Mouse (Mus musculus) frontal cortex, adult 2 months (tissue): ENCODE results near the gene Kctd20. TPM values are rescaled to one million over a fixed set of nuclear protein-coding genes. Genes with fewer than 3 reads are reported as not detected.
A peak's percentile ranks its signal among the peaks of the same experiment; 100 is the strongest.

Experiments
- DNase-seq, 2 experiments: peaks; one replicate each; pipeline ENCODE4 v3.0.0; 2022; ENCODE audit warnings: low spot score in 1 of 2; ENCODE audit errors: extremely low spot score in 1 of 2
- polyA plus RNA-seq: library from polyadenylated mRNA; depleted of rRNA; stranded (reverse); fragments of >200 nt; gene quantifications from 2 replicates; pipeline ENCODE4 v1.2.3, GENCODE M21; 2012; rRNA removed

Gene Kctd20
- polyA plus RNA-seq = 49.1 and 50.1 TPM in 2 replicates

DNA sequence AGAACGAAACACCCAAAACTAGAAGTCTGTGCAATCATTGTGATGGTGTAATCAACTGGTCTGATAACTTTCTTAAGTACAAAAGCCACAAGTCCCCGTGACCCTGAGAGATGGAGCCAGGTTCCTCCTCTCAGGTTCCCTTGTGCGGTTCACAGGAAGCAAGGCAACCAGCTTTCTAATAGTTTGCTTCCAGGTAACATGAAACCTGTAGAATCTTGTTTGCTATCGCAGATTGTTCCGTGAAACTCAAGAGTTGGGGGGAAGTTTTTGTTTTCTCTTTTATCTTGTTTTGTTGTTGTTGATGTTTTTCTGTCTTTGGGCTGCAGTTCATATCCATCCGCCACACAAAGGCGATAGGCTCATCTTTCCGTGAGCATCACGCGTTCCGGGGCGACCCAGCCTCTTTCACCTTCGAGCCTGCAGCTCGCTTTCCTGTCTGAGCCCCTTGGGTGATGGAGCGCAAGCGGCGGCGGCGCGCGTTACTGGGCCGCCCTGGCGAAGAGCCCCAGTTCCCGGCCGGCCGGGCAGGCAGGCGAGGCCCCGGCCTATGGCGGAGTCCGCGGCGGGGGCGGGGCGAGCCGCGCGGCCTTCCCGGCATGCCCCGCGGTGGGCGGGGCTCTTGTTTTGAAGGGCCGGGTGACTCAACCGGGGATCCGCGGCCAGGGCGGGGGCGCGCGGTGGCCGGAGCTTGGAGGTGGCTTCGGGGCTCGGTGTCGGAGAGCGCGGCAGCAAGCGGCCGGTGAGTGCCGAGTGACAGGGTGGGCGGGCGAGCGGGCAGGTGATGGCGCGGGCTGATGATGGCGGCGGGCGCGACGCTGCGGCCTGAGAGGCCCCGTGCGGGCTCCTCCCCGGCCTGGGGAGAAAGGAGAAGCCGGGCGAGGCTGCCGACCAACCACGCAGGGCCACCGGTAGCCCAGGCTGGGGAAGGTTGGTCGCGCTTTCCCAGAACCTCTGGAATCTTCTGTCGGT is at the start of gene Kctd20:
Gene Kctd20 (plus strand): TSS at position 120 of the 969 bp plus-strand sequence.
- peak; percentile 61 to 89 for DNase-seq

DNA sequence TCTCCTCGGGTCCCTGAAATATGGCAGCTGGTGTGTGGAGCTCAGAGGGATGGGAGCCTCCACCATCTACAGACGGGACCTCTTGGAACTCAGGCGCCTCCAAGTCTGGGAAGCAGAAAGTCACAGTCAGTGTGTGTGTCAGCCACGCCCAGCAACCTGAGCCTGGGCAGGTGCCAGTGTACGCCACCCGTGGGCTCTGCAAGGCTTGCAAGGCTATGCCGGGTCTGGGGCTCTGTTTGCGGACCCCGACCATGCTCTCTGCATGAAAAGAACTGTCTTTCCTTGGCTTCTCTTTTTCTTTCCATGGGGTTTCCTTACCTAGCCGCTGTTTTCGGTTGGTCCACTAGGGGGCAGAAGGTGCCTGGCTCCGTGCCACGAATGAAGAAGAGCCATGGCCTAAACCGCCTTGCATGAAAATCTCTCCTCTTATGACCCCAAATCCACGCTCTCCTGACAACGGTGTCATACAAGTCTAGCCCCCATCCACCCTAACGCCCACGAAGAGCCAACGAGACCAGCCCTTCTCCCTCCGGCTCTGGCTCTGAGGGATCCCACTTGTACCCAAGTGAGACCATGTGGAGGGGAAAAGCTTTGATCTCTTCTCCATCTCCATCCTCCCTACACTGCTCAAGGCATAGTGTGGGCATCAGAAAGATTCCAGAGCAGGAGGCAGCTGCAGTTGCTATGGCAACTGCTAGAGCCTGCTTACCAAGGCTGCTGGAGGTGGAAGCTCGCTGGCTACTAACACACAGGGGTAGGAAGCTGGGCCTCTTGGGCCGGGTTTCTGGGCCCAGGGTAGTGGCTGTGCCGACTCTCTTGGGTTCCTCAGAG is 47.0 kb upstream of the Kctd20 start:
- DNase-seq = peak in 1 of 2 experiments; percentile 81

DNA sequence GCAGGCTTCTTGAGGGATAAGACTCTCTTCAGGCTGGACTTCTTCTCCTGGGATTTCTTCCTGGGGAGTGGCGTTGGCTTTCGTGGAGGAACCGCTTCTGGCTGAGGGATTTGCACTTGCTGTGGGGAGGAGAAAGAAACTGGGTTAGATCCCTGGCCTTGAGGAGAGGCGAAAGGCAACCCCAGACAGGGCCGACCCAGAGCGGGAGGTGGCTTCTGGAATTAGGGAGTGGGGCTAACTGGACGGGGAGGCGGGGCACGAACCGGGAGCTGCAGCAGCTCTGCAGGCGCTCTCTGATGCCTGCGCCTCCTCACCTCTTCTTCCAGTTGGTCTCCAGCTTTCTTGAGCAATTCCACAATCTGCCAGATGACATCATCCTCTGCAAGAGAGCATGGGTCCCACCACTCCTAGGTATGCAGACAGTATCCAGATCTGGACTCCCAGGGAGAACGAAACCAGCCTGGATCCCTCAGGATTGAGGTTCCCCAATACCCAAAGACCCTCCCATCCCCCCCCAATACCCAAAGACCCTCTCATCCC is 46.3 kb upstream of the Kctd20 start:
- DNase-seq = peak in 1 of 2 experiments; percentile 51

DNA sequence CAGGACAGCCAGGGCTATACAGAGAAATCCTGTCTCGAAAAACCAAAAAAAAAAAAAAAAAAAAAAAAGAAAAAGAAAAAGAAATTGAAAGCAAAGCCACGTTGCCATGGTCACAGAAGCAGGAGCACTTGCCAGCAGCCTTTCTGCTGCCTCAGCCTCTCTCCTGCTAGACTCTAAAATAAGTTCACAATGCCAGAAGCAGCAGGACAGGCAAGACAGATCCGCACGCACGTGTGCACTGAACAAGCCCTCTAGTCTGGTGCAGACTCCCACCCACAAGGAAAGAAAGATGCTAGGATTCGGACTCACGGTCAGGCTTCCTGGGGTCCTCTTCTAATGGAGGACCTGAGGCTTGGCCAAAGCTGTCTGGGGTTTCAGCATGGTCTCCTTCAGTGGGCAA is 43.8 kb upstream of the Kctd20 start:
- peak; percentile 66 to 72 for DNase-seq

DNA sequence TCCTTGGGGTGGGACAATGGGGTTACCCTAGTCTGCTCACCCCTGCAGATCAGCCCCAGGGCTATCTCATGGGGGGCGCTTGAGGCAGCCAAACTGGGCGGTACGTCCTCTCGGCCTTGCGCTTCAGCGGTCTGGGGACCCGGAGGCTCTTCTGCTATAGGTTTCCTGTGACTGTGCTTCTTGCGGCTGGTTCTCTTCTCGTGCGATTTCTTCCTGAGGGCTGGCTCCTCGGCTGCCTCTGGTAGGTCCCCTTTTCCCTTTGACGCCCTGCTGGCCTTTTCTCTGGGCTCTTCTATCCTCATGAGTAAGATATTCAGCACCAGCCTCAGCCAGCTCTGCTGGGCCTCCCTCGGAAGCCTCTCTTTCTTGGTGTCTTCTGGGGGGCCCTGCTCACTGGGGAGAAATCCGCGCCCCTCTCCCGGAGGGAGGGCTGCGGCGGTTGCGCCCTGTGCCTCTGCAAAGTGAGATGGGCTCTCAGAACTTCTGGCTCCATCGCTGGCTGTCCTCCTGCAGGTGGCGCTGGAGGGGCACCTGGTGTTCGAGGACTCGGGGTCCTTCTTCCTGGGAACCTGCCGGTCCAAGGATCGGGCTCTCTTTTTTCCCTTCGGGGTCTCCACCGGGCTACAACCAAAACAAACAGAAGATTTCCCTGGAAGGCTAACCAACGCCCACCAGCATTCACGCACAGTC is 42.4 kb upstream of the Kctd20 start:
- DNase-seq = peak in 1 of 2 experiments; percentile 47

DNA sequence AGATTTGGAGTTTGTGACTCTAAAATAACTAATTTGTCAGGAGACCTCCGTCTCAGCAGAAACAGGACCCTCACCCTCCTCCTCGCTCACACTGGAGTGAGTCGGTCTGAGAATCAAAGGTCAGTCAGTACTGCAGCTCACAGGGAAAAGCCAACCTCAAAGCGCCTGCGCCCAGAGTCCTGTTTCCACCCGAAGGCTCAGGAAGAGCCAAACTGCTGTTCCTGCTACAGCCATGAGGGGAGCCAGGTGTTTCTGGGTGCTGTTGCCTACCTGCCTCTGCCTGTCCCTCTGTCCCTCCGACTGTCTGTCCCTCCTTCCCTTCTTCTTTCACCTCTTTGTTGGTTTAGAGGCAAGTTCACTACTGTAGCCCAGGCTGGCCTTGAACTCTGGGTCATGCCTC is 41.6 kb upstream of the Kctd20 start:
- DNase-seq = no peak

DNA sequence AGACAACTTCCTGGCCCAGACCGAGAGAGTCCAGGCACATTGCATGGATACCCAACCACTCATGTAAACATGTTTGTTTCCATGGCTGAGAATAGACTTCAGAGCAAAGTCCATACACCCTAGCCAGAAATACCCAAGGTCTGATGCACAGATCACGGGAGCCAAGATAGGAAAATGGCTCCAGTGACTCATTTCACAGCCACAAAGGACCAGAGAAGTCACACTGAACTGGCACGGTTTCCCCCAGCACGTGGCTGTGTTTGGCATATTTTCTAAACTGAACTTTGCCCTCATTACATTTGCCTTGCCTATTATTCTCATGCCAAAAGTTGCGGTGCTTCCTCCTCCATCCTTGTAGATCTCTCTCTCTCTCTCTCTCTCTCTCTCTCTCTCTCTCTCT is 38.5 kb upstream of the Kctd20 start:
- no peak for DNase-seq

DNA sequence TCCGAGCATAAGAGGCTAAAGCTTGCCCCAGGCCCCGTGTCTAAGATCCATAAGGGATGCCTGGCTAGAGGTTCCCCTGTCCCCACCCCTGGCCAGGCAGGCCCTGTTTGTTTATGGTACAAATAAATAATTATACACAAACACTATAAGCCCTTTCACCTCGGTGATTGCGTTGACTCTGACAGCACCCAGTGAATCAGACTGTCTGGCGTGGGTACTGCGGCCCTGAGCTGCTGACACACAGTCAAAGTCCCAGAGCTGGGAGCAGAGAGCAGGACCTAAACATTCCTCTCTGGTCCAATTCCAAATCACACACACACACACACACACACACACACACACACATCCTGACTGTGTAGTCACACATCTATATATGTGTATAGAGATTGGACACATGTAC is 37.8 kb upstream of the Kctd20 start:
- DNase-seq = no peak

DNA sequence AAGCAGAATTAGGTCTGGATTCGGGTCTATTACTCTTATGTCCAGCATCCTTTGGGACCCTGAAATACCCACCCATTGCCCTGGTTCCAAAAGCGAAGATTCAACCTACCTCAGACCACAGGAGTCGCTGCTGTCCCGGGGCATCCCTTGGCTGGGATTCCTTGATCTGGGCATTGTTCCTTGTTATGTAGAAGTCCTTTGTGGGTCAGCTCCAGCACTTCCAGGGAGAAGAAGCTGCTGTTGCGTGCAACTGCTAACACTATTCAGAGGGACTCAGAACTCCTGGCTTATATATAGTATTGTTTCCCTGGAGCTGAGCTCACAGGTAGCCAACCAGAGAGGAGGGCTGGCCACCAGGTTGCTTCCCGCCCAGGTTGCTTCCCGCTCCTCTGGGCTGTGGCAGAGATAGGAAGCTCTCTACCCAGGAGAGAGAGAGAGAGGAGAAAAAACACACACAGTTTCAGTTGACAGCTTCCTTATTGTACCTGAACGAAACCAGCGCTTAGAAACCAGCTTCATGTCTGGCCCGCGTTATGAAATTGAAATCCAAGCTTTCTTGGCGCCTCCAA is 36.6 kb upstream of the Kctd20 start, which contains the start of gene 4930539E08Rik:
Gene 4930539E08Rik (minus strand): TSS at position 265 of the 569 bp plus-strand sequence.
- no peak for DNase-seq

DNA sequence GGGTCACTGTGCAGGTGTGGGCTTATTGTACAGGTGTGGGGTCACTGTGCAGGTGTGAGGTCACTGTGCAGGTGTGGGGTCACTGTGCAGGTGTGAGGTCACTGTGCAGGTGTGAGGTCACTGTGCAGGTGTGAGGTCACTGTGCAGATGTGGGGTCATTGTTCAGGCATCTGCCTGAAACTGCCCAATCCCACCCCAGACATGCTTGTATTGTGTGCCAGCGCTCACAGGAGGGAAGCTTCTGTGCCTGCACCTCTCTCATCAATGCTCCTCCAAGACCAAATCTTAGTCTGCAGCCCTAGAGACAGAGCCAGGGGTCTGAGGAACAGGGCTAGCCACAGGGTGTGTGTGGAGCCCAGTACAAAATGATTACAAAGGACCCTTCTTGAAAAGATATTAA is 35.2 kb upstream of the Kctd20 start:
- DNase-seq = no peak

DNA sequence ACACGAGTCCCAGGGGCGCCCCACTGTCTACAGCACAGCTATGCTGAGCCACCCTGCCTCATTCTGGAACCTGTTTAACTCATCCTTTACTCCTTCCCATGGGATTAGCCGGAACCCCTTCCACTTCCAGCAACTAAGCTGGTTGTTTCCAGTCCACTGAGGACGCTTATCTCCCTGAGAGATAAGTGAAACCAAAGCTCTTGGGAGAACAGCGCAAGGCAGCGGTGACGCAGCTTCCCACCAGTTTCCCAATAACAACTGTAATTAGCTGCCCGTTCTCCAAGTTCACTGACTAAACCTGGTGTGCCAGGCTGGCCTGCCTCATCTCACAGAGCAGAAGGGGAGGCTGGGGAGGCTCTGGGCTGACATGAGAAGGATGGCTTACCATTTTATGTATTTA is 30.7 kb upstream of the Kctd20 start:
- DNase-seq = no peak

DNA sequence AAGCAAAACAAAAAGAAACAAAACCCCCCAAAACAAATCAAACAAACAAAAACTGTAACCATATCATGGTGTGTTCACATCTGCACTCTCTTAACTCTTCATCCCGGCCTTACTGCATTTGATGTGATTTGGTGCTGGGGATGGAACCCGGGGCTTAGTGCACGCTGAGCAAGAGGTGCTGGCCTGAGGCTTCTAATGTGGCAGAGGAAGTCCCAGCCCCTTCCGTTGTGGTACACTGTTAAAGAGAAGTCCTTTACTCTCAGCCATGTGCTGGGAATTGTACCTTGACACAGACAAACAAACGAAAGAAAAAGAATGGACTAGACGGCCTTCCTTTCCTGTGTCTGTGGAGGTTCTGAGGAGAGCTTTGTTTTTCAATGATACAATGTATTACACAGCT is 29.7 kb upstream of the Kctd20 start:
- no peak for DNase-seq

DNA sequence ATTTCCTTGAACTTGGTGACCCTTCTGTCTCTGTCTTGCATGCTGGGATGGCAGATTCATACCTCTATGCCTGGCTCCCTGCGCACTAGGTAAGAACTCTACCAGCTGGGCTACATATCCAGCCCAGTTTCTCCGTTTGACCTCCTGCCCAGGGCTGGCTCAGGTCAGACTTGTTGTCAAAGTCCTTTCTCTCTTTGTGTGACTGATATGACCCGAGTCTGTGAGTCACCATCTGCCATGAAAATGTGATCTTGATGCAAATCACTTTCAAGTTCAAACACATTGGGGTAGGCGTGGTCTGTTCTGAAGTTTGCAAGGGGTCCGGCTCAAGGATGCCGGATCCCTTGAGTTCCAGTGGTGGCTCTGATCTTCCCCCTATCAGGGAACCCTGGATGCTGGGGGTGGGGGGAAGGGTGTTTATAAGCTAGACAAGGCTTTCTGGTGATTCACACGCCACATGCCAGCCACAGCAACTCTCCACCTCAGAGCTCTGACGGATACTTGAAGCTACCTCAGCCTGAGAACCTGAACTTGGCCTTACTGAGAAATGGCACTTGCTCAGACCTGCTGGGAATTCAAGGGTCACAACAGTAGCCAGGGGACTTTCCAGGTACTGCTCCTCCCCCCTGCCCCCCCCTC is 26.7 kb upstream of the Kctd20 start:
- DNase-seq = no peak

DNA sequence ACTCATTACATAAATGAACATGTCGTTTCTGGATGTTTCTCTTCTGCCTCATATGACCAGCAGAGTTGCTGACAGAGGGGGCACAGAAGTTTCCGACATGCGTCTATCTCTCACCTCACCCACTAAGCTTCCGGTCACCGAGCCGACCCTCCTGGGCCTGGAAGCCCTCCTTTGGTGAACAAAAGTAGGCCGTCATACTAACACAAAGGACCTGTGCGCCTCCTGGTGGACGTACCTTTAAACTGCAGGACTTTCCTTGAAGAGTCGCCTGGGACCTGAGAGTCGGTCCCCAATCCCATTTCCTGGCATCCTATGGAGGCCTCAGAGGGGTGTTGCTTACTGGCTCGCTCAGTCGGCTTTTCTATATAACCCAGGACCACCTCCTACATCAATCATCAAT is 25.4 kb upstream of the Kctd20 start:
- DNase-seq = peak; percentile 61 to 93

DNA sequence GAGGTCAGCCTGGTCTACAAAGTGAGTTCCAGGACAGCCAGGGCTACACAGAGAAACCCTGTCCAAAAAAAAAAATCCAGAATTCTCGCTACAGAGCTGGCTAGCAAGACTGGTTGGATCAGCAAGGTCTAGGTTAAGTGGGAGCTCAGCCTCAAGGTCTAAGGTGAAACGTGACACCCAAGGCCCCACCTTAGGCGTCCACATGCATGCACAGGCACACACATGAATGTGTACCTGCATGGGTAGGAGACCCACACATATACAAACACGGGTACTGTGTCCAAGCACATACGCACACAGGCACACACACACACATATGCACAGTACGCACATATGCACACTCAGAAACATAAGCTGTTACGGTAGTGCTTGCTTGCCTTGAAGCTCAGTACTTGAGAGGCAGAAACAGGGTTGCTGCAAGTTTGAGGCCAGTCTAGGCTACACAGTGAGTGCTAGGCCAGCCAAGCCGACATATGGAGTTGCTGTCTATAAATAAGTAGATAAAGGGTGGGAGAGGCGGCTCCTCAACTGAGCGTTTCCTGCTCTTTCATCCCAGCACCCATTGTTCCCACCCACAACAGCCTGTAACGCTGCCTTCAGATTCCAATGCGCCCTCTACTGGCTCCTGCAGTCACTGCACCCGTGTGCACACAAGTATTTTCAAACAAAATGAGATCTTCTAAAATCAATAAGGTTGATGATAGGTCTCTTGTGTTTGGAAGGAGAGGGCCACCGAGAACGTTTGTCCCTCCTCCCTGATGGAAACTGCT is 24.7 kb upstream of the Kctd20 start:
- peak in 1 of 2 experiments; percentile 53 for DNase-seq

DNA sequence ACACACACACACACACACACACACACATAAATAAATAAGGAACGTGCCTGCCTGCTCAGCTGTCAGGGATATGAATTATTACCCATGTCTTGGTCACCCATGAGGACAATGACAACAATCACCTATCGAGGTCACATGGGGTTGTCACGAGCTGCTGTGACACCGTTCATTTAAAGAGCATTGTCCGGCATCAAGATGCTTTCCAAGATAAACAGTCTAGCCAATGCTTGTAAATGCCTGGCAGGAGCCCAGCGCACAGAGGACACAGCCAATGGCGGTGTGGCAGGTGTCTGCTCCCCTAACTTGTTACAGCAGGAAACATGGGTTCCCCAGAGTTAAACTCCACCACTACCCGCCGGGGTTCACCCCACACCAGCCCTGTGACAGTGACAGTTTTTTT is 23.7 kb upstream of the Kctd20 start:
- DNase-seq = no peak

DNA sequence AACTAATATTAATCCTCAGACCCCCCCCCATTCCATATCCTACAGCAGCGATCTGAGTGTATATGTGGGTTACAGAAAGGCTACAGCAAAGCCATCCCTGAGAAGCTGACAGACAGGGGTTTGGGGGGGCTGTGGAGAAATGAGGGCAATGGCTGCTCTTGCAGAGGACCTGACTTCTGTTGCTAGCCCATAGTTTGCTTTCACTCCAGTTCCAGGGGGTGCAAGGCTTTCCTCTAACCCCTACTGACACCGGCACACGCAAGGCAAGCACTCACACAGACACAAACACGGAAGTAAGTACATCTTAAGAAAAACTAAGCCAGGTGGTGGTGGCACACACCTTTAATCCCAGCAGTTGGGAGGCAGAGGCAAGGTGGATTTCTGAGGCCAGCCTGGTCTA is 22.4 kb upstream of the Kctd20 start:
- no peak for DNase-seq

DNA sequence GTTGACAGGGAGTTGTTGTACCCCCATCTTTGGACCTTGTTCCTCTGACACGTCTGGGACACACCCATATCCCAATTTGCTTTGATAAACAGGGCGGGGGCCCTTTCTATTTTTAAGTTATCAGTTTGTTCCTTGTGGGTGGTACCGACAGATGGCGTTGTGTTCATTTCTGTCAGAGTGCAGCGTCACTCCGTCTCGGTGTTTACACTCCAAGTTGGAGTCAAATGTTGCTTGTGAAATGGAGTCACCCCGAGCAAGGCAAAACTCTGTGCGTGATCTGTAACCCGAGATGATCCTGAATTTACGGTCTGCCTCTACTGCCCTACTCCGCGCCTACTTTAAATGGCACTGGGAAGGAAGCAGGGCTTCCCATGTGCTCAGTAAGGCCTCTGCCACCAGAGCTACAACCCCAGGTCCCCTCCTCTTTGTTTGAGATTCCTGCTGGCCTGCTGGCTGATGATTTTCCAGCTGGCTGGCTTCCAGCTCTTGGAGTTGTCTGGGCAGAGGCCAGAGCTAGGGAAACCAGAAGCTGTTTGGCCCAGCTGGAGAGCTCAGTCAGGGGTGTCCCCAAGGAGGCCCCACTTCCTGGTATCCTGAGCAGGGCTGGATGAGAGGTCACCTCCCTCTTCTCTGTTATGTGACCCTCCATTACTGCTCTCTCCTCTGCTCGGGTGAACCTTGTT is 21.2 kb upstream of the Kctd20 start:
- DNase-seq = peak in 1 of 2 experiments; percentile 57
